Mouse (Mus musculus) gonadal fat pad, adult 2 months (tissue): ENCODE measurements around the gene Hs3st1. TPM values are rescaled to one million over a fixed set of nuclear protein-coding genes. Genes with fewer than 3 reads are reported as not detected.
"Not testable (repeated sequence)": the region's sequence is repeated elsewhere in the genome, so short reads cannot be mapped to it uniquely, and the experiment has no call there.

Source experiments
- DNase-seq: peaks from one replicate; pipeline ENCODE4 v3.0.0-alpha.2; 2012; ENCODE audit warnings: low read depth
- polyA plus RNA-seq: library from polyadenylated mRNA; depleted of rRNA; stranded (reverse); fragments of >200 nt; gene quantifications from 2 replicates; pipeline ENCODE4 v1.2.3, GENCODE M21; 2012; rRNA removed

Hs3st1 gene
- polyA plus RNA-seq = 21.2 and 23.2 TPM in 2 replicates

DNA sequence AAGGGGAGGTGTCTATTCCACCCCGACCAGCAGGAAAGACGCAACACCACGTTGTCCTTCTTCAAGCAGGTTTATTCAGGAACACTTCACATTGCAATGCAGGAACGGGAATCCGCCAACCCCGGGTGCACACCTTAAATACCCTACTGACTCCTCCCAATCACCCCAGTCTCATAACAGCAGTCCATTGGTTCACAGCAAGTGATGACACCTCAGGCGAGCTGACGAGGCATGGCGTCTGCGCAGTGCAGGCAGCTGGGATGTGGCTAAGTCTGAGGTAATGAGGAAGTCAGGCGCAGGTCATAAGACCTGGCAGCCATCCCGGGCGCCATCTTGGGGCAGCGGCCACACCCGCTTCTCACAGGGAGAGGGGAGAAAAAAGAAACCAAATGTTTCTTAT is at the start of gene Hs3st1:
Gene Hs3st1, minus strand, starts transcription at position 101 of the 400 bp plus-strand sequence.
- DNase-seq = not testable (repeated sequence)

DNA sequence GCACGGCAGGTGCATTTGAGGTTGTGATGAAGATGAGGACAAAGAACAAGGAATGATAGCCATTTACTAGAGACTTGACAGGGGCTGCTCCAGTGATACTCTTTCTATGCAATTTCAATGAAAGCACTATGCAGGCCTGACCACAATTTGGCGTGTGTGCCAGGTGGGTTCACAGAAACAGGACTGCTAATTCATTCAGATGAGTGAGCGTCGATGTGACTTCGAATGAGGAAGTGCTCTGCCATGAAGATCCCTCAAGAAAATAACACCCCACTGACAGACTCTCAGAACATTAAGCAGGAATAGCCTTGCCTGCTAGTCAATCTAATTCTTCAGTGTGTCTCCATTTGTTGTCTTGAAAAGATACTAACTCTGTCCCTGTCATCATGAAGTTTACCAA is 49.4 kb upstream of the Hs3st1 start:
- no peak for DNase-seq

DNA sequence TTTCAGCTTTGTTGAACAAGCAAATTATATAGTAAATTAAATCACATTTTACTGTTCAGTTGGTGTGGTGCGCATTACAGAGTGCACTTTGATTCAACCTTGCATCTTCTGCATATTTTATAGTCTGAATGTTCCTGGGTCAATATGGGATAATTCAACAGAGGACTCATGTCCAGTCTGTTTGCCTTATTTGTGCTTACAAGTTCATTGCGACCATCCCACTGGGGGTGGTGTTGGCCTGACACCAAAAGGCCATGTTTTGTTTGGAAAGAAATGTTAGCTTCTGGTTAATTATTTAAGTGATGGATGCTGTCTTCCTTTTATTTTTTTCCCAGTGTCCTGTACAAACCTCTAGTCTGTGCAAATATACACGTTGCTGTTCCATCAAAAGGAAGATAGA is 48.7 kb upstream of the Hs3st1 start:
- no peak for DNase-seq

DNA sequence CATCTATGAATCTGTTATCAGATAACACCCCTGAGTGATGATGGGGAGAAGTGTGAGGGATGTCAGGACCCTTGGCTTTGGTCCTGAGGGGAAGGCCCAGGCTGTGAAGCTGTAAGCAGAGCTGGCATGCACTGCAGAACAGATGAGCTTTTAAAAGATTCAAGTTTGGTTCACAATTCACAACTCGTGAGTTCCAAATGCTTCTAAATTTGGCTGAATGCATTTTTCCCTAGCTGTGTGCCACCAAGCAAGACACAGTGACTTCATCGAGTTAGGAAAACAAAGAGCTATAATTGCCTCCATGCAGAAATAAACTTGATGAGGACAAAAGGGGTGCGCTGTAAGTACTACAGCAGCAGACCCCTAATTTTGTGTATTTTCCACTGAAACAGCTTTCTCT is 48.2 kb upstream of the Hs3st1 start:
- no peak for DNase-seq

- no peak for DNase-seq
Measured at GRCm38 (mm10) chr5:39802110-39802509, 46.8 kb upstream of the Hs3st1 start.

DNA sequence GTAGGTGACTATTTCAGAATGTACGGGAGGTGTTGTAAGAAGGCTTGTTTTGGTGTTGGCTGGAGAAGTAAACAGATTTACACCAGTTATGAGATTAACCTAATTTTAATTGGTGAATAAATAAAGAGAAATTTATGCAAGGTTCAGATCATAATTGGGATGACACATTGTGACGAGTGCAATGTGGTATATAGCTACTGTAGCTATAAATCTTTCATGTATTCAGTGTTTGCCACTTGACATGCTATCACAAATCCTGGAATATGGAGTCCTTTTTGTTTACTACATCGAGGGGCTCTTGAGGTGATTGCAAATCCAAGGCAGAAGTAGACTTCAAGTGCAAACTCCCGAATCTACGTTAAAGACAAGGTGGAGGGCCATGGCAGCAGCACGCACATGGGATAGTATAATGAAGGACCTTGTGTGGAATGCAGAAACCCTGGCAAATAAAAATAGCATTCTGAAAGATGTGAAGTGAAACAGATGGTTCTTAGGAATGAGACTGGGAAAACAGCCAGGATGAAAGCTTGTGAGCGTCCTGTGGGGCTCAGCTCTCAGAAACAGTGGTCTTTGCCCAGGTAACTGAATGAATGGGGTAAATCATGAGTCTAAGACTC is 21.9 kb upstream of the Hs3st1 start:
- DNase-seq = no peak

DNA sequence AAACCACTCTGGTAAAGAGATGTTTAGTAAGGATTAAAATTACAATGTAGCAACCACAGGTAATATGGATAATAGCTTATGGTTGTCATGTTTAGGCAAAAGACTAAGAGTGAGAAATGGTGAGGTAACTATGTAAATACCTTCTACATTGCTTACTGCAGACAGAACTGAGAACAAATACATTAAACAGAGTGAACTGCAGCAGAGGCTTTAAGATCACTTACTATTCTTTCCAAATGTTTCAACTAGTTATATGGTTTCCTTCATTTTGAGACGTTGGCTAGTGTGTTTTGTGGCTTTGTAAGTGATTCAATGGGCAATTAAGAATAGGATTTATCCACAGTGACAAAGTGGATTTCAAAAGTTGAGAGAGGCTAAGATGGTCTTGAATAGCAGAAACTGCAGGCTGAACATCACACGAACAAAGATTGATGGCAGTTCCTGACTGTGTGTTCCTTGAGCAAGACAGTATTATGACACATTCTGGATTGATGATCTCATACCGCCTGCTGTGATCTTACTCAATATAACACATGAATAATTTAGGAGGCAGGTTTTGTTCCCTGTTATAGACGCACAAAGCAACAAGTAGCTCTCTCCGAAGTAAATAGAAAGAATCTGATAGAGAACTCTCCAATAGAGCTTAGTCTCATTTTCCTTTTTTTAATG is 16.5 kb upstream of the Hs3st1 start:
- no peak for DNase-seq

GRCm38 (mm10) chr5:39761682-39762456 is 6.6 kb upstream of the Hs3st1 start:
- DNase-seq = no peak

DNA sequence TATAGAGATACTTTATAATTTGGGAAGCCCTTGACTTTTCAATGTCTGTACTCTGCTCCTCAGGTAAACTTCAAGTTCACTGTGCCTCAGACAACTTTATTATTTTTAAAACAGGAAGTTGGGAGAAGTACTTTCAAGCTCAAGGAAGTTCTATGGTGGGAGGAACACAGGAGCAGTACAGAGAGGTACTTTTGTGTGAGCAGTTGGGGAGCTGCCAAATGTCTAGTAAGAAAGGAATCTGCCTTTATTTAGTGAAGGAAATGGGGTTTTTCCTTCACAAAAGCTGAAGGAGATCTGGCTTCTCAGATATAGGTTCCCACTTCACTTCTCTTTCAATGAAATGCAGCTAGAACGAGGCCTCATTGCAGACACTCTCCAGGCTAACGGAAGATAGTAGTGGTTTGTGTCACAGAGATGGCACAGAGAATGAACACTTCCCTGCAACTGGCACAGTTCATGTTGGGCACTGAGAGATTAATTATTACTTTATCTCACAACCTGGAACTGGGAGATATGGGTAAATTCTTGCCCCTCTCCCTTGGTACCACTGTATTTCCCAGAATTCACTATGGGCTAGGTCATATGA is 3.7 kb upstream of the Hs3st1 start:
- DNase-seq = no peak

- DNase-seq = no peak
Measured at GRCm38 (mm10) chr5:39736843-39737242, 18.4 kb downstream of the Hs3st1 start.

DNA sequence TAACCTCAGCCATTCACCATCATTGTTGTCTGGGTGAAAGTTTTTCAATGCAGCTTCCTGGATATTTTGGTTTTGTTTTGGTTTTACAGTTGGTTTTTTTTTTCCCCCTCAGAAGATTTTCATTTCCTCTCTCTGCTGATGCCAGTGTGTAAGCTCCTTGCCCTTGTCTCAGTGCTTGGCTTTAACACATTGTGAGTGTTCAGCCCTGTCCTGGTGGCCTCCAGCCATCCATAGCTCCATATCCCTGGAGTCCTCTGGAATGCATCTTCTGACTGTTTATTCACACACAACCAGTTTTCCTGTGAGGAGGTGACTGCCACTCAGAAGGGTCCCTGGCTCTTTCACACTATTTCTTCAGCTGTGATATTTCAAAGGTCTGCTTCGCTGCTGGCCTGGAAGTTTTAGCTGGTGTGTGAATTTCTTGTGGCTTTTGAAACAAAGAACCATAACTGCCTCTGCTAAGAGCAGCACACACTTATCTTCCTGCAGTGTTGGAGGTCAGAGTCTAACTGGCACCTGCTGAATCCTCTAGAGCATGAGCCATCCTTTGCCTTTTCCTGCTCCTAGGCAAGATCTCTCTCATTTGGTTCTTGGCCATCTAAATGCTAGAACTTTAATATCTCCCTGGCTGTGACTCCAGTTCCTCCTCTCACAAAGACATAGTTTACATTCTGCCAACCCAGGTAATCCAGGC is 21.4 kb downstream of the Hs3st1 start:
- DNase-seq = no peak

DNA sequence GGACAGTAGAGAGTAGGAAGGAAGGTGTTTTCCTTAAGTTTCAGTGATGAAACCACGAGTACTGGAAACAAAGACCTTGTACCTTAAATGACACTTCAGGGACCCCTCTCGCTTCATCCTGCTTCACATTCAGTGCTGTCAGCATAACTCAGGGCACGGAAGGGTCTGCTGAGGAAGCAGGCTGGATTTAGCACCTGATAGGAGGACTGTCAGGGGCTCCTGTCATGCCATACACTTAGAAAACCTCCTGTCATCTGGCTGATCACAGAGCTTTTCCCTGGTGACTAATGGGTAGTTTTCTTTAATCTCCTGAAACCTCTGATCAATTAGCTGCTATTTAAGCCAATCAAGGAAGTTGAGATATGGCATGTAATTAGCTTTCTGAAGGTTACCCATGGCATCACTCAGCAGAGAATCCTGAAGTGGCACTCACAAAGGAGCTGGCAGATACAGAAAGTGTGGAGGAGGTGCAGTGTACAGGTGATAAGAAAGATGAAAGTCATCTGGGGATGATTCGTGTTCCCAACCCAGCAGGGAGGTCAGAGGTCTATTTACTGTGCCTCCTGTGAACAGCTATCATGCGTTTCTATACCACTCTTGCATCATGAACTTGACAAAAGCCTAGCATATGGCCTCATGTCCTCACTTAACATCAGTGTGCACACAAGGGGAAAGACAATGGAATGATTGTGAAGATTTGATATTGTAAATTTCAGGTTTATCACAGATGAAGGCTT is 22.1 kb downstream of the Hs3st1 start:
- no peak for DNase-seq

DNA sequence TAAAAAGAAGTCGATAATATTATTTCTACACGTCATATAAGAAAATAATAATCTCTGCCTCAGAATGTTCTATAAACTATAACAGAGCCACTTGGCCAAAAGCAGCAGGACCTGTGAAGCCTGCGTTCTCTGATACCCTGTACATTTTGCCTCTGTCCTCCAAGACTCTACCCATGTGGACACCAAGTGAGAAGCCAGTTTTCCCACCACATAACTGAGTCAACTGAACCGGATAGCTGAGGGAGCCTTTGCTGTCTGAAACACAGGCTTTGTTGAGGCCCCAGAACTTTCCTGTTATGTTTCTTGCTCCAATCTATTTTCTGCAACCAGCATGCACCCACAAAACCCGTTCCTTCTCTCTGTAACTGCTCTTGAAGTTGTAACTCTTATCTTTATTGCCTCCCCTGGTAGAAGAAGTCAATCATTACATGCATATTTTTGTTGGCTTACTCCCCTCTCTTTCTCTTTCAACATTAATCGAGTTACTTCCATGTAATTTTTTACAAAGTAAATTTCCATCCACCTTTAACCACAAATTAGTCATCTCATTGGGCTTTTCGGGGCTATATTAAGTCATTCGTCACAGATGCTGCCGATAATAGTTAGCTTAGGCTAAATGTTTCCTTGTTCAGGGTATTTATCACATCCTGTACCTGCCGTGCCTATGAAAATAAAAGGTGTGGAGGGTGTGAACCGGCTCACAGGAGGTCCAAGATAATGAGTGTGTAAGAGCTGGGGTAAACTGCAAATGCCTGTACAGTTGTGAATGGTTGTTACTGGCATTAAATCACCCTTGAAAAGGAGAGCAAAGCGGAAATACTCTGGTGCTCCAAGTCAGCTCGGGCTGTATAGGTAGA is 39.4 kb downstream of the Hs3st1 start:
- DNase-seq = no peak

GRCm38 (mm10) chr5:39715193-39715592 is 40.1 kb downstream of the Hs3st1 start:
- no peak for DNase-seq

DNA sequence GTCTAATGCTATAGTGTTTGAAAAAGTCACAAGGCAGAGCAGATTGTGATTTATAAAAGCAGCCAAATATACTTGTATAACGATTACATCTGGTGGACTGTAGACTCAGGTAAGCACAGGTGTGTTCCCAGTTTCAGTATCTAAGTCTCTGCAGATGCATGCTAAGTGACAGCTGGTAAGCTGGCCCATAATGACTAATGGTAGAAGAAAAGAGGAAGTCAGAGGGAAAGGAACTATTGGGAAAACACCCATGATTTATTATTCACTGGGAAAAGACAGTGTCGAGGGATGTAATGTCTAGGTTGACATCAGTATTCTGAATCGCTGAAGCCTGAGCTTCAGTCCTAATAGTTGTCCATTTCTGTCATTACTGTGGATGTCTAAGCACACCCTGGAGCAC is 49.7 kb downstream of the Hs3st1 start:
- no peak for DNase-seq

- no peak for DNase-seq
Measured at GRCm38 (mm10) chr5:39660826-39661225, 94.4 kb downstream of the Hs3st1 start.

DNA sequence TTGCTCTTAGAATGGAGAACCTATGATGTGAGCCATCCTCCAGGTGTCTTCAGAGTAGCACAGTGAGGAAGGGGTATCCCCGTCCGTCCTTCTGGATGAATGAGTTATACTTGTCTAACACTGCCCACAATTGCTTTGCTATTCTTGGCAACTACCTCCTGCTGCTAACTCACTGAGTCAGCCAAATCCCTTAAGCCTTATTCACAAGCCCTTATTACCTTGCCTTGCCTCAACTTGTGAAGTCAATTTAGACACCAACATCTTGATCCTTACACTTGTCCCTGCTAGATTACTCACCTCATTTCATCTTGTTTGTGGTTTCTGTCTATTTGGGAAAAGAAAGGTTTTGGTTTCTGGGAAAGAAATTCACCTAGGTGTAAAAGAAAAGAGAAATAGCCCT is 95.9 kb downstream of the Hs3st1 start:
- no peak for DNase-seq

DNA sequence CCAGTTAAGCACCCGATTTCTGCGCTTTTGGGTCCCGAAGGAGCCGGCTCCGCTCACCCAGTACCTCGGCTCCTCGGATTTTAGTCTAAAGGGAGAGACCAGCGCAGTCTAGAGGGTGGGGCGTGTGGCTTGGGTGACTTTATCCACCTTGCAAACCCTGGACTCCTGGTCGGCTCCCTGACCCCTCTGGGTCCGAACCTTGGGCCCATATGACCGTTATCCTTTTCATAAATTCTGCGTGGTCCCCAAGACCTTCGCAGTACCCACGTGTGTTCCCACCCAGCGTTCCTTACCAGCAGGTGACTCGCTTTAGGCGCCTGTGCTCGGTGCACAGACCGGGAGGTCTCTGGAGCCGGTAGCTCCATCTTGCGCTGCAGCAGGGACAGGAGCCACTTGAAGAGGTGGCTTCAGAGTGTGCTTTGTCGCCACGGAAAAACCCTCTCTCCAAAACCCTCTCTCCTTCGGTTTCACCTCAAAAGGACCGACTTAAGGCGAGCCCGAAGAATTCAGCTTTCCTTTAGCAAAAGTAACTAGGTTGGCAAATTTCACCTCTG is 110.4 kb downstream of the Hs3st1 start:
- no peak for DNase-seq

GRCm38 (mm10) chr5:39643924-39644826 is 111.1 kb downstream of the Hs3st1 start:
- DNase-seq = no peak
